30 mouse cellular contexts compared by ENCODE assay signal in genomic region chr17:83133201-83133600, GRCm38 (mm10).
DNase-seq lines count a peak whose midpoint lies in the region; ATAC-seq lines count a peak whose summit lies in the region.
"Had no signal": no experiment of that assay in that cellular context is flagged by ENCODE, and none has a peak within 500 bp of the region (broad histone marks: within the 10 kb centered on the region; RNA-seq: fewer than 3 reads in every experiment).

No protein-coding gene starts in this region.

- peaks cover 59% of the 10 kb centered on the region for H3K4me1 ChIP-seq in hindbrain, embryonic 10.5 days (replicated peaks)
- peaks cover 40% of the 10 kb centered on the region for H3K4me1 ChIP-seq in hindbrain, embryonic 13.5 days (replicated peaks)
- H3K4me1 ChIP-seq in embryonic facial prominence, embryonic 13.5 days = peaks cover 51% of the 10 kb centered on the region
- H3K4me1 ChIP-seq in limb, embryonic 13.5 days = peaks cover 51% of the 10 kb centered on the region
- H3K4me1 ChIP-seq: liver, embryonic 12.5 days had no signal

- no peak overlapping the region for H3K9ac ChIP-seq in hindbrain, embryonic 13.5 days
- H3K9ac ChIP-seq in embryonic facial prominence, embryonic 13.5 days = no peak overlapping the region
- H3K9ac ChIP-seq in limb, embryonic 13.5 days = no peak overlapping the region
- H3K9ac ChIP-seq: forebrain, postnatal 0 days; heart, embryonic 13.5 days; kidney, embryonic 15.5 days; liver, embryonic 12.5 days; liver, postnatal 0 days had no signal

- no peak for ATAC-seq in hindbrain, embryonic 13.5 days (ENCODE audit: low FRiP score)
- ATAC-seq in embryonic facial prominence, embryonic 13.5 days (ENCODE audit: insufficient number of reproducible peaks, insufficient read depth, low FRiP score, low TSS enrichment, low read depth) = no peak
- no peak for ATAC-seq in limb, embryonic 13.5 days (ENCODE audit: low FRiP score, low read depth)
- ATAC-seq in megakaryocyte, adult 5-6 weeks (ENCODE audit: poor library complexity, severe bottlenecking) = no peak
- ATAC-seq: forebrain, postnatal 0 days; hindbrain, embryonic 16.5 days; liver, embryonic 12.5 days; liver, postnatal 0 days; lung, postnatal 0 days had no signal

- peaks cover 17% of the 10 kb centered on the region for H3K27me3 ChIP-seq in hindbrain, embryonic 10.5 days (ENCODE audit: insufficient read depth, poor library complexity, severe bottlenecking)
- H3K27me3 ChIP-seq in hindbrain, embryonic 13.5 days = 0 out of 2 replicates have a peak, but pooled peaks cover 3% of the 10 kb centered on the region
- H3K27me3 ChIP-seq in embryonic facial prominence, embryonic 13.5 days = peaks cover 92% of the 10 kb centered on the region
- peaks cover 95% of the 10 kb centered on the region for H3K27me3 ChIP-seq in limb, embryonic 13.5 days
- H3K27me3 ChIP-seq: heart, embryonic 13.5 days; kidney, embryonic 15.5 days; liver, embryonic 12.5 days had no signal

- 80% methylated on average over 9 of the region's 9 CpGs for WGBS in hindbrain, embryonic 10.5 days
- WGBS in hindbrain, embryonic 13.5 days = 67% methylated on average over 9 of the region's 9 CpGs
- 34% methylated on average over 9 of the region's 9 CpGs for WGBS in embryonic facial prominence, embryonic 13.5 days
- WGBS in limb, embryonic 13.5 days = 41% methylated on average over 9 of the region's 9 CpGs

- no peaks in the 10 kb centered on the region for H3K36me3 ChIP-seq in hindbrain, embryonic 10.5 days
- no peaks in the 10 kb centered on the region for H3K36me3 ChIP-seq in hindbrain, embryonic 13.5 days
- H3K36me3 ChIP-seq in embryonic facial prominence, embryonic 13.5 days = no peaks in the 10 kb centered on the region
- no peaks in the 10 kb centered on the region for H3K36me3 ChIP-seq in limb, embryonic 13.5 days
- H3K36me3 ChIP-seq: forebrain, embryonic 10.5 days; G1E; heart, embryonic 13.5 days; kidney, embryonic 15.5 days; liver, embryonic 12.5 days had no signal

- no peaks in the 10 kb centered on the region for H3K9me3 ChIP-seq in hindbrain, embryonic 10.5 days
- no peaks in the 10 kb centered on the region for H3K9me3 ChIP-seq in hindbrain, embryonic 13.5 days
- H3K9me3 ChIP-seq in embryonic facial prominence, embryonic 13.5 days = no peaks in the 10 kb centered on the region
- no peaks in the 10 kb centered on the region for H3K9me3 ChIP-seq in limb, embryonic 13.5 days
- H3K9me3 ChIP-seq: kidney, embryonic 15.5 days; liver, embryonic 12.5 days had no signal

- H3K27ac ChIP-seq in hindbrain, embryonic 10.5 days = peak overlapping the region; percentile 46; the same call in 1 of the 2 replicates
- H3K27ac ChIP-seq in hindbrain, embryonic 13.5 days = no peak overlapping the region
- 0 out of 2 replicates have a peak overlapping the region, but pooled peaks have one; percentile 60 for H3K27ac ChIP-seq in embryonic facial prominence, embryonic 13.5 days
- peak overlapping the region; percentile 23; the same call in 1 of the 2 replicates for H3K27ac ChIP-seq in limb, embryonic 13.5 days
- H3K27ac ChIP-seq: heart, embryonic 13.5 days; kidney, embryonic 15.5 days; liver, embryonic 12.5 days; macrophage; stomach, postnatal 0 days had no signal

- H3K4me3 ChIP-seq in hindbrain, embryonic 10.5 days = no peak overlapping the region
- no peak overlapping the region for H3K4me3 ChIP-seq in hindbrain, embryonic 13.5 days
- no peak overlapping the region for H3K4me3 ChIP-seq in embryonic facial prominence, embryonic 13.5 days
- H3K4me3 ChIP-seq in limb, embryonic 13.5 days = no peak overlapping the region
- H3K4me3 ChIP-seq: forebrain, embryonic 10.5 days; heart, embryonic 13.5 days; kidney, embryonic 15.5 days; liver, embryonic 12.5 days had no signal

- DNase-seq in hindbrain, embryonic 10.5 days (ENCODE audit: low spot score) = no peak
- peak; percentile 23 for DNase-seq in brain, adult 2 months (ENCODE audit: low read depth, low spot score)
- DNase-seq in urinary bladder, postnatal 14 days (ENCODE audit: low spot score) = no peak
- DNase-seq: adrenal gland, postnatal 10 days; cerebellum, adult 18-20 months; cerebellum, postnatal 14 days; forebrain, postnatal 0 days; heart, postnatal 10 days; kidney, adult 18-20 months; kidney, postnatal 25 days; left cerebral cortex, postnatal 4 days; liver, postnatal 0 days; retina, postnatal 1 day; right cerebral cortex, postnatal 14 days; spleen, adult 18-20 months; thymus, adult 2 months; thymus, postnatal 36 days had no signal

- no peak overlapping the region for H3K4me2 ChIP-seq in hindbrain, embryonic 13.5 days
- H3K4me2 ChIP-seq in embryonic facial prominence, embryonic 13.5 days = no peak overlapping the region
- H3K4me2 ChIP-seq in limb, embryonic 13.5 days (replicated peaks) = no peak overlapping the region
- H3K4me2 ChIP-seq: heart, embryonic 13.5 days; kidney, embryonic 15.5 days; liver, embryonic 12.5 days had no signal
